Mouse (Mus musculus) limb, embryonic 11.5 days (tissue): ENCODE results near the gene Slc15a2. TPM values are rescaled to one million over a fixed set of nuclear protein-coding genes. Genes with fewer than 3 reads are reported as not detected.

Experiments used
- ATAC-seq: fragments of 200-750 bp; cut with Nextera tagmentation; 2 replicates; pipeline ENCODE4 v1.8.0; 2017; ENCODE audit warnings: low read depth; ENCODE audit not compliant: insufficient number of reproducible peaks, low FRiP score, low TSS enrichment
- DNase-seq: peaks from one replicate; pipeline ENCODE4 v3.0.0-alpha.2; 2015; ENCODE audit warnings: low spot score
- H3K27ac ChIP-seq: fragments of 300-500 bp; sonication (generic); replicated peaks from 2 replicates; pipeline ENCODE4 v1.5.1; 2014; ENCODE audit warnings: low read depth, mild to moderate bottlenecking, low read length
- H3K27me3 ChIP-seq: fragments of 300-500 bp; sonication (generic); 2 replicates; pipeline ENCODE4 v1.6.1; 2014; ENCODE audit warnings: mild to moderate bottlenecking, low read length, mixed read lengths; ENCODE audit not compliant: control insufficient read depth, insufficient read depth
- H3K36me3 ChIP-seq: fragments of 300-500 bp; sonication (generic); 2 replicates; pipeline ENCODE4 v1.6.1; 2014; ENCODE audit warnings: mild to moderate bottlenecking, low read length, moderate library complexity, mixed read lengths; ENCODE audit not compliant: control insufficient read depth, insufficient read depth
- H3K4me1 ChIP-seq: fragments of 300-500 bp; sonication (generic); 2 replicates; pipeline ENCODE4 v1.6.1; 2014; ENCODE audit warnings: low read length, mixed read lengths; ENCODE audit not compliant: control insufficient read depth, insufficient read depth
- H3K4me2 ChIP-seq: fragments of 300-500 bp; sonication (generic); 2 replicates; pipeline ENCODE4 v1.6.1; 2014; ENCODE audit warnings: low read depth, mild to moderate bottlenecking, moderate library complexity; ENCODE audit not compliant: severe bottlenecking
- H3K4me3 ChIP-seq: fragments of 300-500 bp; sonication (generic); 2 replicates; pipeline ENCODE4 v1.5.1; 2014; ENCODE audit warnings: low read depth, low read length
- H3K9ac ChIP-seq: fragments of 300-500 bp; sonication (generic); 2 replicates; pipeline ENCODE4 v1.6.1; 2014; ENCODE audit warnings: mild to moderate bottlenecking, low read length
- H3K9me3 ChIP-seq: fragments of 300-500 bp; sonication (generic); 2 replicates; pipeline ENCODE4 v1.6.1; 2016; ENCODE audit warnings: low read length; ENCODE audit not compliant: control insufficient read depth
- WGBS: fragments of 180-500 bp; shearing (Covaris S2); extraction: QIAGEN DNeasy Blood & Tissue Kit; methylation state at CpG from one replicate; pipeline ENCODE4 v1.1.7; 2014; 5-methylcytosine and 5-hydroxymethylcytosine counted together
- polyA plus RNA-seq: library from polyadenylated mRNA; unstranded; fragments of >200 nt; fragmentation: Nextera tagmentation; extraction: Ambion mirVana; gene quantifications from 2 replicates; pipeline ENCODE4 v1.2.1, GENCODE M21; 2014

The Slc15a2 gene
- polyA plus RNA-seq, 1 experiment from 2014 or later = 3.6 TPM

- Histone ChIP-seq H3K9me3 (no peaks in the 10 kb centered on the region), H3K4me3 (no peak overlapping the region), H3K27me3 (no peaks in the 10 kb centered on the region), H3K4me2 (no peak overlapping the region), H3K9ac (no peak overlapping the region), H3K4me1 (no peaks in the 10 kb centered on the region), H3K27ac (no peak overlapping the region), H3K36me3 (no peaks in the 10 kb centered on the region)
- peak; percentile 9; the same call in 1 of the 2 replicates for ATAC-seq
- DNase-seq = no peak
Measured at GRCm38 (mm10) chr16:36816916-36817315, 32.2 kb upstream of the Slc15a2 start.

GRCm38 (mm10) chr16:36813680-36814079 is 28.9 kb upstream of the Slc15a2 start:
- Histone ChIP-seq H3K27ac (no peak overlapping the region), H3K36me3 (no peaks in the 10 kb centered on the region), H3K4me2 (no peak overlapping the region), H3K4me1 (no peaks in the 10 kb centered on the region), H3K27me3 (no peaks in the 10 kb centered on the region), H3K4me3 (no peak overlapping the region), H3K9me3 (no peaks in the 10 kb centered on the region), H3K9ac (no peak overlapping the region)
- DNase-seq (no peak), ATAC-seq (no peak)
- WGBS = 63% methylated on average over 3 of the region's 3 CpGs

GRCm38 (mm10) chr16:36808616-36809015 is 23.9 kb upstream of the Slc15a2 start:
- no peaks in the 10 kb centered on the region for H3K9me3 ChIP-seq
- H3K4me3 ChIP-seq = no peak overlapping the region
- H3K27me3 ChIP-seq = no peaks in the 10 kb centered on the region
- no peak overlapping the region for H3K9ac ChIP-seq
- DNase-seq = no peak
- H3K4me1 ChIP-seq = no peaks in the 10 kb centered on the region
- H3K36me3 ChIP-seq = no peaks in the 10 kb centered on the region
- no peak overlapping the region for H3K27ac ChIP-seq
- WGBS = 88% methylated on average over 3 of the region's 3 CpGs
- H3K4me2 ChIP-seq = no peak overlapping the region
- no peak for ATAC-seq

GRCm38 (mm10) chr16:36802361-36802760 is 17.6 kb upstream of the Slc15a2 start:
- no peak overlapping the region for H3K27ac ChIP-seq
- no peaks in the 10 kb centered on the region for H3K36me3 ChIP-seq
- no peak overlapping the region for H3K4me2 ChIP-seq
- 87% methylated on average over 3 of the region's 3 CpGs for WGBS
- H3K9me3 ChIP-seq = no peaks in the 10 kb centered on the region
- no peak overlapping the region for H3K4me3 ChIP-seq
- DNase-seq (no peak), ATAC-seq (no peak)
- no peaks in the 10 kb centered on the region for H3K27me3 ChIP-seq
- no peaks in the 10 kb centered on the region for H3K4me1 ChIP-seq
- no peak overlapping the region for H3K9ac ChIP-seq

- Histone ChIP-seq H3K36me3 (no peaks in the 10 kb centered on the region), H3K4me3 (no peak overlapping the region), H3K27me3 (no peaks in the 10 kb centered on the region), H3K4me2 (no peak overlapping the region), H3K9ac (no peak overlapping the region), H3K27ac (no peak overlapping the region), H3K9me3 (no peaks in the 10 kb centered on the region), H3K4me1 (no peaks in the 10 kb centered on the region)
- 93% methylated on average over 2 of the region's 2 CpGs for WGBS
- ATAC-seq (no peak), DNase-seq (no peak)
Measured at GRCm38 (mm10) chr16:36798334-36798733, 13.6 kb upstream of the Slc15a2 start.

GRCm38 (mm10) chr16:36794976-36795375 is 10.2 kb upstream of the Slc15a2 start:
- no peaks in the 10 kb centered on the region for H3K9me3 ChIP-seq
- H3K27ac ChIP-seq = no peak overlapping the region
- no peaks in the 10 kb centered on the region for H3K4me1 ChIP-seq
- no peaks in the 10 kb centered on the region for H3K36me3 ChIP-seq
- no peak overlapping the region for H3K4me3 ChIP-seq
- WGBS = 79% methylated on average over 2 of the region's 2 CpGs
- DNase-seq (no peak), ATAC-seq (no peak)
- no peak overlapping the region for H3K9ac ChIP-seq
- H3K27me3 ChIP-seq = no peaks in the 10 kb centered on the region
- H3K4me2 ChIP-seq = no peak overlapping the region

- no peak for ATAC-seq
- Histone ChIP-seq H3K4me1 (no peaks in the 10 kb centered on the region), H3K36me3 (no peaks in the 10 kb centered on the region), H3K4me2 (no peak overlapping the region), H3K27ac (no peak overlapping the region), H3K27me3 (no peaks in the 10 kb centered on the region), H3K9ac (no peak overlapping the region), H3K4me3 (no peak overlapping the region), H3K9me3 (no peaks in the 10 kb centered on the region)
- no peak for DNase-seq
- 89% methylated on average over 4 of the region's 4 CpGs for WGBS
Measured at GRCm38 (mm10) chr16:36790166-36790565, 5.4 kb upstream of the Slc15a2 start.

- DNase-seq = no peak
- no peaks in the 10 kb centered on the region for H3K9me3 ChIP-seq
- H3K27me3 ChIP-seq = no peaks in the 10 kb centered on the region
- H3K36me3 ChIP-seq = no peaks in the 10 kb centered on the region
- H3K4me1 ChIP-seq = no peaks in the 10 kb centered on the region
- H3K27ac ChIP-seq = no peak overlapping the region
- ATAC-seq = no peak
- no peak overlapping the region for H3K4me3 ChIP-seq
- H3K4me2 ChIP-seq = no peak overlapping the region
- 90% methylated on average over 7 of the region's 7 CpGs for WGBS
- no peak overlapping the region for H3K9ac ChIP-seq
Measured at GRCm38 (mm10) chr16:36786466-36786865, 1.7 kb upstream of the Slc15a2 start.

GRCm38 (mm10) chr16:36784146-36784545 is 616 bp downstream of the Slc15a2 start:
- no peaks in the 10 kb centered on the region for H3K36me3 ChIP-seq
- ATAC-seq = no peak
- H3K9ac ChIP-seq = no peak overlapping the region
- no peak overlapping the region for H3K27ac ChIP-seq
- no peak overlapping the region for H3K4me2 ChIP-seq
- WGBS = 89% methylated on average over 2 of the region's 2 CpGs
- DNase-seq = no peak
- no peaks in the 10 kb centered on the region for H3K4me1 ChIP-seq
- H3K9me3 ChIP-seq = no peaks in the 10 kb centered on the region
- H3K27me3 ChIP-seq = no peaks in the 10 kb centered on the region
- H3K4me3 ChIP-seq = no peak overlapping the region
